Mouse (Mus musculus): ENCODE results near the gene Prdx3.

GRCm38 (mm10) chr19:60910304-60910703 is 35.9 kb upstream of the Prdx3 start:
- TF ChIP-seq POLR2A (IDR thresholded peaks at IDR 0.05; ENCODE audit: control insufficient read depth, extremely low read depth, insufficient read depth, low read length, poor library complexity) = no peak
- no peak for TF ChIP-seq CTCF (IDR thresholded peaks at IDR 0.05; ENCODE audit: borderline replicate concordance, control insufficient read depth, extremely low read depth, insufficient read depth, low read length, poor library complexity)
